ENCODE assay signal across 26 mouse cellular contexts in genomic region chr13:111269789-111270335, GRCm38 (mm10). TPM values are rescaled to one million over a fixed set of nuclear protein-coding genes. Genes with fewer than 3 reads are reported as not detected.
DNase-seq lines count a peak whose midpoint lies in the region; ATAC-seq and TF ChIP-seq lines count a peak whose summit lies in the region.
"Had no signal": no experiment of that assay in that cellular context is flagged by ENCODE, and none has a peak within 500 bp of the region (broad histone marks: within the 10 kb centered on the region; RNA-seq: fewer than 3 reads in every experiment).

No protein-coding gene starts in this region.

- no peak for TF ChIP-seq POLR2A in CH12.LX (IDR thresholded peaks at IDR 0.05; ENCODE audit: low read depth, low read length)

- H3K4me1 ChIP-seq in heart, embryonic 10.5 days: 0 out of 2 replicates have a peak, but pooled peaks cover 8% of the 10 kb centered on the region
- H3K4me1 ChIP-seq in CH12.LX (ENCODE audit: control insufficient read depth in 1 of 2, insufficient read depth in 2 of 2): peaks cover 0 to 7% of the 10 kb centered on the region in 2 experiments; a peak in 1 of 4 replicates
- no peaks in the 10 kb centered on the region for H3K4me1 ChIP-seq in intestine, postnatal 0 days (replicated peaks; ENCODE audit: control insufficient read depth, insufficient read depth, low read length)
- peaks cover 6% of the 10 kb centered on the region; the same call in 1 of the 2 replicates for H3K4me1 ChIP-seq in hindbrain, embryonic 12.5 days
- H3K4me1 ChIP-seq: hindbrain, embryonic 13.5 days; liver, embryonic 12.5 days had no signal

- ATAC-seq in intestine, postnatal 0 days: no peak
- no peak for ATAC-seq in hindbrain, embryonic 12.5 days (ENCODE audit: low FRiP score)
- ATAC-seq: liver, embryonic 12.5 days; midbrain, embryonic 15.5 days had no signal

- no peak for TF ChIP-seq RAD21 in CH12.LX (IDR thresholded peaks at IDR 0.05; ENCODE audit: low read depth, low read length)

- no peak for TF ChIP-seq CTCF in CH12.LX (conservative IDR thresholded peaks at IDR 0.05 in 1 of 2, IDR thresholded peaks at IDR 0.05 in 1 of 2; ENCODE audit: low read depth in 2 of 2, low read length in 2 of 2)
- no peak for TF ChIP-seq CTCF in intestine, postnatal 0 days (IDR thresholded peaks at IDR 0.05; ENCODE audit: low read depth)

- peak overlapping the region; percentile 67 for H3K4me2 ChIP-seq in CH12.LX (ENCODE audit: insufficient read depth, low read depth, poor library complexity, severe bottlenecking)
- no peak overlapping the region for H3K4me2 ChIP-seq in intestine, postnatal 0 days (replicated peaks; ENCODE audit: low read depth)
- H3K4me2 ChIP-seq in hindbrain, embryonic 12.5 days (replicated peaks): no peak overlapping the region
- H3K4me2 ChIP-seq: embryonic facial prominence, embryonic 12.5 days; hindbrain, embryonic 13.5 days; liver, embryonic 12.5 days; midbrain, embryonic 15.5 days had no signal

- no peak overlapping the region for H3K4me3 ChIP-seq in heart, embryonic 10.5 days
- H3K4me3 ChIP-seq in CH12.LX (replicated peaks in 1 of 3; ENCODE audit: low read depth in 2 of 3, low read length in 2 of 3, poor library complexity in 1 of 3): no peak overlapping the region
- H3K4me3 ChIP-seq in intestine, postnatal 0 days (ENCODE audit: low read depth, low read length): no peak overlapping the region
- H3K4me3 ChIP-seq in hindbrain, embryonic 12.5 days: no peak overlapping the region
- H3K4me3 ChIP-seq: embryonic facial prominence, embryonic 12.5 days; forebrain, embryonic 10.5 days; heart, adult 2 months; hindbrain, embryonic 13.5 days; liver, embryonic 12.5 days; midbrain, embryonic 15.5 days had no signal

- in situ Hi-C loops in CH12.LX (cut with MboI; ENCODE audit: low pct_ligation_motif_present, low pct_unique_long_range_greater_than_20kb, low sequenced_read_pairs): no loop called here

- no peak for TF ChIP-seq EP300 in CH12.LX (IDR thresholded peaks at IDR 0.05; ENCODE audit: low read length)

- H3K9me3 ChIP-seq in heart, embryonic 10.5 days: no peaks in the 10 kb centered on the region
- H3K9me3 ChIP-seq in CH12.LX (replicated peaks; ENCODE audit: low read length): no peaks in the 10 kb centered on the region
- H3K9me3 ChIP-seq in intestine, postnatal 0 days (ENCODE audit: control insufficient read depth): no peaks in the 10 kb centered on the region
- H3K9me3 ChIP-seq in hindbrain, embryonic 12.5 days (replicated peaks): no peaks in the 10 kb centered on the region
- H3K9me3 ChIP-seq: embryonic facial prominence, embryonic 12.5 days; forebrain, embryonic 10.5 days; hindbrain, embryonic 13.5 days; liver, embryonic 12.5 days; midbrain, embryonic 15.5 days had no signal

- H3K27ac ChIP-seq in heart, embryonic 10.5 days: no peak overlapping the region; the same call in 1 of the 2 replicates
- H3K27ac ChIP-seq in CH12.LX (ENCODE audit: insufficient read depth, low read depth): no peak overlapping the region
- 0 out of 2 replicates have a peak overlapping the region, but pooled peaks have one; percentile 28 for H3K27ac ChIP-seq in intestine, postnatal 0 days (ENCODE audit: low read depth, low read length)
- no peak overlapping the region for H3K27ac ChIP-seq in hindbrain, embryonic 12.5 days
- H3K27ac ChIP-seq: embryonic facial prominence, embryonic 12.5 days; forebrain, embryonic 10.5 days; heart, adult 2 months; hindbrain, embryonic 13.5 days; liver, embryonic 12.5 days; midbrain, embryonic 15.5 days had no signal

- intact Hi-C loops in heart, postnatal 36 days (cut with DNase I): no loop called here

- WGBS in heart, embryonic 10.5 days: 70% methylated on average over 13 of the region's 13 CpGs
- WGBS in intestine, postnatal 0 days: 50% methylated on average over 13 of the region's 13 CpGs
- 81% methylated on average over 13 of the region's 13 CpGs for WGBS in hindbrain, embryonic 12.5 days

- peak; percentile 63 for DNase-seq in heart, embryonic 10.5 days (ENCODE audit: low spot score)
- DNase-seq in heart, postnatal 36 days: no peak
- DNase-seq in CH12.LX (ENCODE audit: extremely low read depth): no peak
- DNase-seq in lung, postnatal 36 days: peak; percentile 58
- DNase-seq in gastrocnemius, postnatal 10 days: no peak
- DNase-seq in Muller cell, postnatal 12 days (ENCODE audit: inconsistent ontology term): no peak
- DNase-seq: adrenal gland, postnatal 10 days; cerebellum, adult 18-20 months; gastrocnemius, postnatal 14 days; heart, adult 2 months; kidney, adult 11 months; kidney, postnatal 10 days; layer of hippocampus, adult 9-11 months; right cerebral cortex, postnatal 14 days; thymus, postnatal 4 days had no signal

- H3K79me2 ChIP-seq in CH12.LX (replicated peaks; ENCODE audit: control insufficient read depth, extremely low read depth, insufficient read depth, poor library complexity, severe bottlenecking): no peaks in the 10 kb centered on the region

- H3K36me3 ChIP-seq in heart, embryonic 10.5 days: no peaks in the 10 kb centered on the region
- H3K36me3 ChIP-seq in CH12.LX (replicated peaks in 1 of 2; ENCODE audit: control insufficient read depth in 1 of 2, insufficient read depth in 1 of 2, low read length in 1 of 2): no peaks in the 10 kb centered on the region
- no peaks in the 10 kb centered on the region for H3K36me3 ChIP-seq in intestine, postnatal 0 days (ENCODE audit: control insufficient read depth, insufficient read depth)
- H3K36me3 ChIP-seq in hindbrain, embryonic 12.5 days: no peaks in the 10 kb centered on the region
- H3K36me3 ChIP-seq: embryonic facial prominence, embryonic 12.5 days; forebrain, embryonic 10.5 days; hindbrain, embryonic 13.5 days; liver, embryonic 12.5 days; midbrain, embryonic 15.5 days had no signal

- no peaks in the 10 kb centered on the region for H3K27me3 ChIP-seq in heart, embryonic 10.5 days (ENCODE audit: insufficient read depth, poor library complexity, severe bottlenecking)
- no peaks in the 10 kb centered on the region for H3K27me3 ChIP-seq in CH12.LX (replicated peaks)
- H3K27me3 ChIP-seq in intestine, postnatal 0 days (replicated peaks; ENCODE audit: control insufficient read depth, insufficient read depth, low read length): no peaks in the 10 kb centered on the region
- H3K27me3 ChIP-seq in hindbrain, embryonic 12.5 days: no peaks in the 10 kb centered on the region
- H3K27me3 ChIP-seq: embryonic facial prominence, embryonic 12.5 days; hindbrain, embryonic 13.5 days; liver, embryonic 12.5 days; midbrain, embryonic 15.5 days had no signal

- dilution Hi-C loops in CH12.LX (cut with MboI; ENCODE audit: extremely low pct_ligation_motif_present, extremely low pct_unique_long_range_greater_than_20kb, low sequenced_read_pairs): no loop called here

- no peak overlapping the region for H3K9ac ChIP-seq in CH12.LX (ENCODE audit: insufficient read depth, low read depth)
- H3K9ac ChIP-seq in intestine, postnatal 0 days (ENCODE audit: low read depth, low read length): no peak overlapping the region
- no peak overlapping the region for H3K9ac ChIP-seq in hindbrain, embryonic 12.5 days
- H3K9ac ChIP-seq: embryonic facial prominence, embryonic 12.5 days; hindbrain, embryonic 13.5 days; liver, embryonic 12.5 days; midbrain, embryonic 15.5 days had no signal

TF ChIP-seq in CH12.LX, 34 proteins besides CTCF, POLR2A, EP300 and RAD21:
- no peak for TF ChIP-seq JUN (IDR thresholded peaks at IDR 0.05; ENCODE audit: insufficient read depth, low read depth, low read length)
- no peak for TF ChIP-seq IRF4 (IDR thresholded peaks at IDR 0.05; ENCODE audit: low read depth, low read length)
- TF ChIP-seq NRF1 (IDR thresholded peaks at IDR 0.05; ENCODE audit: low read depth, low read length): no peak
- TF ChIP-seq SIN3A (IDR thresholded peaks at IDR 0.05; ENCODE audit: low read length): no peak
- no peak for TF ChIP-seq ETS1 (conservative IDR thresholded peaks at IDR 0.05; ENCODE audit: low read depth, low read length)
- no peak for TF ChIP-seq TCF12 (IDR thresholded peaks at IDR 0.05; ENCODE audit: low read depth, low read length)
- no peak for TF ChIP-seq CHD2 (IDR thresholded peaks at IDR 0.05; ENCODE audit: low read length)
- TF ChIP-seq CHD1 (IDR thresholded peaks at IDR 0.05; ENCODE audit: low read depth, low read length): no peak
- no peak for TF ChIP-seq ZNF384 (IDR thresholded peaks at IDR 0.05; ENCODE audit: low read depth, low read length)
- no peak for TF ChIP-seq NELFE (IDR thresholded peaks at IDR 0.05; ENCODE audit: low read depth, low read length)
- no peak for TF ChIP-seq MYC (IDR thresholded peaks at IDR 0.05; ENCODE audit: low read depth, low read length)
- no peak for TF ChIP-seq PAX5 (IDR thresholded peaks at IDR 0.05; ENCODE audit: low read length)

RNA-seq across cellular contexts. Expression of gene Actbl2, which starts 15.0 kb away (rescaled TPM):
- polyA plus RNA-seq in heart, embryonic 10.5 days (2016; fragmentation: Nextera tagmentation; extraction: Ambion mirVana): not detected in 2 replicates
- not detected for total RNA-seq in heart, postnatal 36 days (2021)
- total RNA-seq in CH12.LX (2012; rRNA removed) (not detected in 2 replicates), CH12.LX (2014; rRNA removed) (not detected in 2 replicates)
- not detected in 2 replicates for polyA plus RNA-seq in CH12.LX (2012; ENCODE audit: insufficient read length, low read depth)
- not detected in 2 replicates for polyA plus RNA-seq in intestine, postnatal 0 days (2015; fragmentation: Nextera tagmentation; extraction: Ambion mirVana)
- not detected for total RNA-seq in gastrocnemius, postnatal 10 days (2021)
- polyA plus RNA-seq in hindbrain, embryonic 12.5 days (2016; fragmentation: Nextera tagmentation; extraction: Ambion mirVana): not detected in 2 replicates
- total RNA-seq: adrenal gland, postnatal 10 days; common myeloid progenitor, adult 5-6 weeks; gastrocnemius, postnatal 14 days; heart, adult 2 months; left cerebral cortex, postnatal 25 days had no signal
- polyA plus RNA-seq: forebrain, embryonic 10.5 days; heart, adult 2 months; heart, postnatal 0 days; hindbrain, embryonic 13.5 days; liver, embryonic 12.5 days; midbrain, embryonic 15.5 days; neural tube, embryonic 11.5 days had no signal

Comparison
In these comparisons a context has a peak if more than half of its experiments do, and no peak if none do; other contexts are left out.
1. DNase-seq: peak in heart, embryonic 10.5 days (single experiment) and lung, postnatal 36 days (single experiment); none in heart, postnatal 36 days (0 of 2), CH12.LX (single experiment), gastrocnemius, postnatal 10 days (single experiment) and Muller cell, postnatal 12 days (single experiment).